Mouse (Mus musculus): ENCODE measurements around the gene Pdk1. TPM values are rescaled to one million over a fixed set of nuclear protein-coding genes. Genes with fewer than 3 reads are reported as not detected.

The Pdk1 gene
- polyA plus RNA-seq, 1 experiment from 2014 or later, result 54.7 TPM

DNA sequence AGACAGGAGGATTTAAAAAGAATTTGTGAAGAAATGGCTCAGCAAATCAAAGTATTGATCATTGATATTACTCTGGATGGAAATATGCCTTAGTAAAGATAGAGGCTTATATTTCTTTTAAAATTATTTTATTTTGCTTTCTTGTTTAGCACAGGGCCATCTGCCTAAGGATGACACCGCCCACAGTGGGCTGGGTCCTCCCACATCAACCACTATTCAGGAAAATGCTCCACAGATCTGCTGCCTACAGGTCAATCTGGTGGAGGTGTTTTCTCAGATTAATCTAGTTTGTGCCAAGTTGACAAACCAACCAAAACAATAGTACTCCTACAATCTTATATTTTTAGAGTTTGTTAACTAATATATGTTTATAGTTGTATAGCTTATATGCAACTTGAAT, 63.7 kb downstream of the Pdk1 start:
- H3K36me3 ChIP-seq (ENCODE audit: control insufficient read depth, insufficient read depth, low read length), result no peaks in the 10 kb centered on the region
- H3K9ac ChIP-seq (ENCODE audit: low read depth, low read length), result no peak overlapping the region
- no peak overlapping the region for H3K27ac ChIP-seq (replicated peaks; ENCODE audit: low read depth, low read length)
- H3K9me3 ChIP-seq (ENCODE audit: control insufficient read depth, low read length), result no peaks in the 10 kb centered on the region
- 97% methylated on average over 1 of the region's 1 CpGs for WGBS
- DNase-seq (ENCODE audit: low spot score), result no peak
- no peak overlapping the region for H3K4me2 ChIP-seq (ENCODE audit: low read depth, low read length)
- ATAC-seq (ENCODE audit: low read depth), result no peak
- H3K27me3 ChIP-seq (replicated peaks; ENCODE audit: control insufficient read depth, insufficient read depth, low read length), result no peaks in the 10 kb centered on the region
- peaks cover 5% of the 10 kb centered on the region; the same call in 1 of the 2 replicates for H3K4me1 ChIP-seq (ENCODE audit: control insufficient read depth, insufficient read depth, low read length)
- H3K4me3 ChIP-seq (ENCODE audit: low read depth, low read length), result no peak overlapping the region

DNA sequence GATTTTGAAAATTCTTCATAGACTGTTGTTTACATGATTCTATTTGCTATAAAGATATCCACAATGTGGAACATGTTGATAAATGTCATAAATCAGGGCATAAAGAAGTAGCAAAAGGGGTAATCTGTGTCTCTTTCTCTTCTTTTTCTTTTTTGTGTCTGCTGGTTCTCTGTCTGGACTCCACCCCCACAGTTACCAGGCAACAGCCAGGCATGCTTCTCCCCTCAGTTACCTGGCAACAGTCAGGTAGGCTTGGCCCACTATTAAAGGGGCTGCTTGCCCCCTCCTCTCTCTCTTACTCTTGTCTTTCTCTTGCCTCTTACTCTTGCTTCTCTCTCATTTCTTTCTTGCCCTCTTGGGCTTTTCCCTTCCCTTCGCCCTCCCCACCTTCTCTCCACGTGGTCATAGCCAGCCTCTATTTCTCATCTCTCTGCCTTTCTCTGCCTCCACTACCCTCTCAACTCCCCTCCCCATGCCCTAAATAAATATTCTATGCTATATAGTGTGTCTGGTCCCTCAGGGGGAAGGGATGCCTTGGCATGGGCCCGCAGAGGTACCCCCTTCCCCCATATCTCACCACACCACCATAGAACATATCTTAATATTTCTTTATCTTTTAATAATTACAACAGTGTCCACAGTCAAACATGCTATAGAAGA, 64.8 kb downstream of the Pdk1 start:
- DNase-seq (ENCODE audit: low spot score) (no peak), ATAC-seq (ENCODE audit: low read depth) (no peak)
- H3K27ac ChIP-seq (replicated peaks; ENCODE audit: low read depth, low read length), result no peak overlapping the region
- H3K27me3 ChIP-seq (replicated peaks; ENCODE audit: control insufficient read depth, insufficient read depth, low read length), result no peaks in the 10 kb centered on the region
- WGBS, result 83% methylated on average over 3 of the region's 3 CpGs
- H3K4me3 ChIP-seq (ENCODE audit: low read depth, low read length), result no peak overlapping the region
- H3K9ac ChIP-seq (ENCODE audit: low read depth, low read length), result no peak overlapping the region
- H3K4me1 ChIP-seq (ENCODE audit: control insufficient read depth, insufficient read depth, low read length), result peaks cover 5% of the 10 kb centered on the region; the same call in 1 of the 2 replicates
- no peaks in the 10 kb centered on the region for H3K36me3 ChIP-seq (ENCODE audit: control insufficient read depth, insufficient read depth, low read length)
- no peak overlapping the region for H3K4me2 ChIP-seq (ENCODE audit: low read depth, low read length)
- H3K9me3 ChIP-seq (ENCODE audit: control insufficient read depth, low read length), result no peaks in the 10 kb centered on the region

DNA sequence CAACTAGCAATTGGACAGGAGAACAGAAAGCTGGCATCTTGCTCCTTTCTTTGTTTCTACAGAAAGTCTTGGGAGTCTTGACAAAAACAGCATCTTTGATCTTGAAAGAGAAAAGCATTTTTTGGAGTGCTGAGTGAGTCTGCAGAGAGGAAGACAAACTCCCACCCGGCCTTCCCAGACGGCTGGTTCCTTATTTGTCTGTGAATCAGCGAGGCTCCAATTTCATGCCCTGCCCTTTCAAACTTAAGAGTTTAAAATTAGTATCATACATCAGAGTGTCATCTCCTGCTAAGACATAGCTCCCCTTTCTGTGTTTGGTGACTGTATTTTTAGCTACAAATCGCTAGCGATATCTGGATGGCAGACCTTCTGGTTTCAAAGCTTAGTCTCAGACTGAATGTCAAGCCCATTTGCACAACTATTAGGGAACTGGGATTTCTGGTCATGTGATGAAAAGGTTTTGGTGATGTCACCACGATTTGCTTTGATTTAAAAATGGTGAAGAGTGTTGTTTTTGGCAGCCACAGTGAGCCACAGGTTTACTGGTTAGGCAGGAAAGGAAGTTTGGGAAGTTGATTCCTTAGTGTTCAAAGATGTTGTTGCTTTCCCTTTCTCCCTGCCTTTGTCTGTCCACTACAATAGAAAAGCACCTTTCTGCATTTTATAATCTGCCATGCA, 65.8 kb downstream of the Pdk1 start:
- WGBS, result 34% methylated on average over 6 of the region's 6 CpGs
- Histone ChIP-seq H3K4me1 (ENCODE audit: control insufficient read depth, insufficient read depth, low read length) (peaks cover 5% of the 10 kb centered on the region; the same call in 1 of the 2 replicates), H3K9ac (ENCODE audit: low read depth, low read length) (no peak overlapping the region), H3K4me2 (ENCODE audit: low read depth, low read length) (no peak overlapping the region), H3K4me3 (ENCODE audit: low read depth, low read length) (no peak overlapping the region), H3K9me3 (ENCODE audit: control insufficient read depth, low read length) (no peaks in the 10 kb centered on the region), H3K27ac (replicated peaks; ENCODE audit: low read depth, low read length) (no peak overlapping the region), H3K27me3 (replicated peaks; ENCODE audit: control insufficient read depth, insufficient read depth, low read length) (no peaks in the 10 kb centered on the region), H3K36me3 (ENCODE audit: control insufficient read depth, insufficient read depth, low read length) (no peaks in the 10 kb centered on the region)
- DNase-seq (ENCODE audit: low spot score), result peak; percentile 41
- no peak for ATAC-seq (ENCODE audit: low read depth)

DNA sequence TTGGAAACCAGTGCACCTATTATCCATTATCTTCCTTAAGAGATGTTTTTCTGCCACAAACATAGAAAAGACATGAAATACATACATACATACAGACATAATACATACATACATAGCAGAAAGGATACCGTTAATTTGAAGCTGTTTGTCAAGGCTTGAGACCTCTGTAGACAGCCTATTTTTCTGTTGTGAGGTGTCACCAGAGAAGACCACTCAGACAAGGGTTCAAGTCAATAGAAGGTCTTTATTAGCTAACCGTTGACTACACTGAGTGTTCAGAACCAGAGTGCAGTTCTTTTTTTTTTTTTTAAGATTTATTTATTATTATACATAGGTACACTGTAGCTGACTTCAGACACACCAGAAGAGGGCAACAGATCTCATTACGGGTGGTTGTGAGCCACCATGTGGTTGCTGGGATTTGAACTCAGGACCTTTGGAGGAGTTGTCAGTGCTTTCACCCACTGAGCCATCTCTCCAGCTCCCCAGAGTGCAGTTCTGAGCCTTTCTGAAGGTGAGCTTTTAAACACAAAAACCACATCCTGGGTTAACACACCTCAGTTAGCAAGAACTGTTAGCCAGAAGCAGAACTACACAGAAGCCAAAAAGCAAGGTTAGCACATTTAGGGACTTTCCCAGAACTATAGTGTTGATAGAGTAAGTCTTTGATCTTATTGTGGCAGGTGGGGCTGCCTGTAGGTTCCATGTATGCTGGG, 68.1 kb downstream of the Pdk1 start:
- ATAC-seq (ENCODE audit: low read depth) (no peak), DNase-seq (ENCODE audit: low spot score) (no peak)
- no peaks in the 10 kb centered on the region for H3K27me3 ChIP-seq (replicated peaks; ENCODE audit: control insufficient read depth, insufficient read depth, low read length)
- no peak overlapping the region for H3K9ac ChIP-seq (ENCODE audit: low read depth, low read length)
- H3K9me3 ChIP-seq (ENCODE audit: control insufficient read depth, low read length), result no peaks in the 10 kb centered on the region
- no peak overlapping the region for H3K4me3 ChIP-seq (ENCODE audit: low read depth, low read length)
- no peak overlapping the region for H3K27ac ChIP-seq (replicated peaks; ENCODE audit: low read depth, low read length)
- no peaks in the 10 kb centered on the region for H3K36me3 ChIP-seq (ENCODE audit: control insufficient read depth, insufficient read depth, low read length)
- 93% methylated on average over 3 of the region's 3 CpGs for WGBS
- H3K4me2 ChIP-seq (ENCODE audit: low read depth, low read length), result no peak overlapping the region
- peaks cover 5% of the 10 kb centered on the region; the same call in 1 of the 2 replicates for H3K4me1 ChIP-seq (ENCODE audit: control insufficient read depth, insufficient read depth, low read length)

DNA sequence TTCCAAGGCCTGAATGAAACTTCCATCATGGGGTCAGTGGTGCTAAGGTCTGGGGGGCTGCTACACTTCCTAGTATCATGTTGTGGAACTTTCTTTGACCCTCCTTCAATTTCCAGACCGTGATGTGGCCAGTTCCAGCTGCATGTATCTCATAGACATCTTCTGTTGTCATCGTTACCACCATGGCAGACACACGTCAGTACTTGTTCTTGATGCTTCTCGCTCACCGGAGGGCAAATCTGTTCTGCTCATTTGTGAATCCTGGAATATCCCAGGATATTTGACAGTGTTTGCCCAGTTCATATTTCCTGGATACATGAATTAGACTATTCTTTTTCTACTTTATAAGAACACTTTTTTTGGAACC, 68.7 kb downstream of the Pdk1 start:
- H3K27me3 ChIP-seq (replicated peaks; ENCODE audit: control insufficient read depth, insufficient read depth, low read length), result no peaks in the 10 kb centered on the region
- no peak overlapping the region for H3K4me2 ChIP-seq (ENCODE audit: low read depth, low read length)
- no peak overlapping the region for H3K27ac ChIP-seq (replicated peaks; ENCODE audit: low read depth, low read length)
- ATAC-seq (ENCODE audit: low read depth), result no peak
- H3K4me1 ChIP-seq (ENCODE audit: control insufficient read depth, insufficient read depth, low read length), result peaks cover 5% of the 10 kb centered on the region; the same call in 1 of the 2 replicates
- no peak overlapping the region for H3K4me3 ChIP-seq (ENCODE audit: low read depth, low read length)
- WGBS, result 94% methylated on average over 5 of the region's 5 CpGs
- H3K36me3 ChIP-seq (ENCODE audit: control insufficient read depth, insufficient read depth, low read length), result no peaks in the 10 kb centered on the region
- no peak overlapping the region for H3K9ac ChIP-seq (ENCODE audit: low read depth, low read length)
- H3K9me3 ChIP-seq (ENCODE audit: control insufficient read depth, low read length), result no peaks in the 10 kb centered on the region
- DNase-seq (ENCODE audit: low spot score), result no peak

GRCm38 (mm10) chr2:71951212-71951611, 78.2 kb downstream of the Pdk1 start:
- WGBS, result 71% methylated on average over 4 of the region's 4 CpGs
- no peaks in the 10 kb centered on the region for H3K27me3 ChIP-seq (replicated peaks; ENCODE audit: control insufficient read depth, insufficient read depth, low read length)
- no peaks in the 10 kb centered on the region for H3K4me1 ChIP-seq (ENCODE audit: control insufficient read depth, insufficient read depth, low read length)
- no peak overlapping the region for H3K4me2 ChIP-seq (ENCODE audit: low read depth, low read length)
- H3K9me3 ChIP-seq (ENCODE audit: control insufficient read depth, low read length), result no peaks in the 10 kb centered on the region
- no peak overlapping the region for H3K9ac ChIP-seq (ENCODE audit: low read depth, low read length)
- H3K36me3 ChIP-seq (ENCODE audit: control insufficient read depth, insufficient read depth, low read length), result no peaks in the 10 kb centered on the region
- no peak overlapping the region for H3K4me3 ChIP-seq (ENCODE audit: low read depth, low read length)
- ATAC-seq (ENCODE audit: low read depth) (no peak), DNase-seq (ENCODE audit: low spot score) (no peak)
- H3K27ac ChIP-seq (replicated peaks; ENCODE audit: low read depth, low read length), result no peak overlapping the region

Other genes starting within 250 kb of the Pdk1 start
- 64.5 and 70.4 TPM in 2 replicates for gene Itga6, start 127.6 kb upstream of the Pdk1 start, polyA plus RNA-seq (2014; fragmentation: Nextera tagmentation; extraction: Ambion mirVana)
- 2.6 and 2.9 TPM in 2 replicates for gene Rapgef4, start 108.0 kb downstream of the Pdk1 start, polyA plus RNA-seq (2014; fragmentation: Nextera tagmentation; extraction: Ambion mirVana)